Comparison of ENCODE assay signal across 7 mouse cellular contexts in genomic region chr15:83696681-83697381, GRCm38 (mm10). TPM values are rescaled to one million over a fixed set of nuclear protein-coding genes. Genes with fewer than 3 reads are reported as not detected.
A peak's percentile ranks its signal among the peaks of the same experiment; 100 is the strongest.
DNase-seq lines count a peak whose midpoint lies in the region; ATAC-seq lines count a peak whose summit lies in the region.

No protein-coding gene starts in this region.

- DNase-seq in hindbrain, embryonic 10.5 days (ENCODE audit: low spot score), result no peak
- peak; percentile 9 for DNase-seq in NIH3T3 (ENCODE audit: low read depth)
- DNase-seq in embryonic facial prominence, embryonic 14.5 days (ENCODE audit: low spot score), result peak; percentile 87
- no peak for DNase-seq in limb, embryonic 10.5 days (ENCODE audit: low spot score)
- DNase-seq in urinary bladder, postnatal 36 days (ENCODE audit: low spot score in 2 of 2), result no peak
- no peak for DNase-seq in layer of hippocampus, adult 11-12 months (ENCODE audit: low spot score)

- H3K4me3 ChIP-seq in hindbrain, embryonic 10.5 days, result no peak overlapping the region
- no peak overlapping the region for H3K4me3 ChIP-seq in hindbrain, embryonic 13.5 days
- H3K4me3 ChIP-seq in embryonic facial prominence, embryonic 14.5 days (ENCODE audit: low read depth, low read length), result no peak overlapping the region
- H3K4me3 ChIP-seq in limb, embryonic 10.5 days, result no peak overlapping the region

- 60% methylated on average over 14 of the region's 14 CpGs for WGBS in hindbrain, embryonic 10.5 days
- 41% methylated on average over 14 of the region's 14 CpGs for WGBS in hindbrain, embryonic 13.5 days
- WGBS in embryonic facial prominence, embryonic 14.5 days, result 14% methylated on average over 14 of the region's 14 CpGs
- WGBS in limb, embryonic 10.5 days, result 66% methylated on average over 14 of the region's 14 CpGs

- no peak for ATAC-seq in hindbrain, embryonic 13.5 days (ENCODE audit: low FRiP score)
- ATAC-seq in embryonic facial prominence, embryonic 14.5 days (ENCODE audit: low read depth), result peak; percentile 20; the same call in 1 of the 2 replicates

- H3K27ac ChIP-seq in hindbrain, embryonic 10.5 days, result peak overlapping the region; percentile 81; the same call in 1 of the 2 replicates
- H3K27ac ChIP-seq in hindbrain, embryonic 13.5 days, result no peak overlapping the region
- H3K27ac ChIP-seq in embryonic facial prominence, embryonic 14.5 days (replicated peaks; ENCODE audit: low read depth, low read length), result peak overlapping the region; percentile 46
- peak overlapping the region; percentile 86 for H3K27ac ChIP-seq in limb, embryonic 10.5 days

- no peaks in the 10 kb centered on the region for H3K9me3 ChIP-seq in hindbrain, embryonic 10.5 days
- no peaks in the 10 kb centered on the region for H3K9me3 ChIP-seq in hindbrain, embryonic 13.5 days
- H3K9me3 ChIP-seq in embryonic facial prominence, embryonic 14.5 days (ENCODE audit: control insufficient read depth, low read length), result no peaks in the 10 kb centered on the region
- H3K9me3 ChIP-seq in limb, embryonic 10.5 days (replicated peaks), result no peaks in the 10 kb centered on the region

- no peak overlapping the region for H3K9ac ChIP-seq in hindbrain, embryonic 13.5 days
- no peak overlapping the region for H3K9ac ChIP-seq in embryonic facial prominence, embryonic 14.5 days (ENCODE audit: low read depth, low read length)

- H3K36me3 ChIP-seq in hindbrain, embryonic 10.5 days, result peaks cover 56% of the 10 kb centered on the region
- no peaks in the 10 kb centered on the region for H3K36me3 ChIP-seq in hindbrain, embryonic 13.5 days
- no peaks in the 10 kb centered on the region for H3K36me3 ChIP-seq in embryonic facial prominence, embryonic 14.5 days (ENCODE audit: control insufficient read depth, insufficient read depth, low read length)
- H3K36me3 ChIP-seq in limb, embryonic 10.5 days, result peaks cover 86% of the 10 kb centered on the region

- H3K4me2 ChIP-seq in hindbrain, embryonic 13.5 days, result no peak overlapping the region
- 0 out of 2 replicates have a peak overlapping the region, but pooled peaks have one; percentile 0 for H3K4me2 ChIP-seq in embryonic facial prominence, embryonic 14.5 days (ENCODE audit: low read depth, low read length)

- H3K27me3 ChIP-seq in hindbrain, embryonic 10.5 days (ENCODE audit: insufficient read depth, poor library complexity, severe bottlenecking), result peaks cover 6% of the 10 kb centered on the region; the same call in 1 of the 2 replicates
- no peaks in the 10 kb centered on the region for H3K27me3 ChIP-seq in hindbrain, embryonic 13.5 days
- no peaks in the 10 kb centered on the region for H3K27me3 ChIP-seq in embryonic facial prominence, embryonic 14.5 days (replicated peaks; ENCODE audit: control insufficient read depth, insufficient read depth, low read length)
- no peaks in the 10 kb centered on the region for H3K27me3 ChIP-seq in limb, embryonic 10.5 days (ENCODE audit: low read depth, poor library complexity, severe bottlenecking)

- H3K4me1 ChIP-seq in hindbrain, embryonic 10.5 days (replicated peaks), result peaks cover 90% of the 10 kb centered on the region
- peaks cover 57% of the 10 kb centered on the region for H3K4me1 ChIP-seq in hindbrain, embryonic 13.5 days (replicated peaks)
- peaks cover 66% of the 10 kb centered on the region for H3K4me1 ChIP-seq in embryonic facial prominence, embryonic 14.5 days (ENCODE audit: control insufficient read depth, insufficient read depth, low read length)
- peaks cover 98% of the 10 kb centered on the region for H3K4me1 ChIP-seq in limb, embryonic 10.5 days

RNA-seq across cellular contexts. Expression of gene Scube1, which starts 28.0 kb away (rescaled TPM):
- 62.6 and 70.5 TPM in 2 replicates for polyA plus RNA-seq in hindbrain, embryonic 10.5 days (2016; fragmentation: Nextera tagmentation; extraction: Ambion mirVana)
- polyA plus RNA-seq in hindbrain, embryonic 13.5 days (2015; fragmentation: Nextera tagmentation; extraction: Ambion mirVana), result 13.5 and 16.5 TPM in 2 replicates
- 12.6 and 17.3 TPM in 2 replicates for polyA plus RNA-seq in embryonic facial prominence, embryonic 14.5 days (2014; fragmentation: Nextera tagmentation; extraction: Ambion mirVana)
- 124 TPM in 2 replicates for polyA plus RNA-seq in limb, embryonic 10.5 days (2016; fragmentation: Nextera tagmentation; extraction: Ambion mirVana)

Comparison
In these comparisons a context has a peak if more than half of its experiments do, and no peak if none do; other contexts are left out.
1. DNase-seq: peak in NIH3T3 (single experiment) and embryonic facial prominence, embryonic 14.5 days (single experiment); none in hindbrain, embryonic 10.5 days (single experiment), limb, embryonic 10.5 days (single experiment), urinary bladder, postnatal 36 days (0 of 2) and layer of hippocampus, adult 11-12 months (single experiment).